Comparison of ENCODE assay signal across 10 mouse cellular contexts in genomic region chr7:130289428-130289790, GRCm38 (mm10).
A peak's percentile ranks its signal among the peaks of the same experiment; 100 is the strongest.
DNase-seq lines count a peak whose midpoint lies in the region; ATAC-seq and TF ChIP-seq lines count a peak whose summit lies in the region.
"Had no signal": no experiment of that assay in that cellular context is flagged by ENCODE, and none has a peak within 500 bp of the region (broad histone marks: within the 10 kb centered on the region; RNA-seq: fewer than 3 reads in every experiment).

No protein-coding gene starts in this region.

- no peak overlapping the region for H3K9ac ChIP-seq in forebrain, embryonic 11.5 days (ENCODE audit: low read length)
- H3K9ac ChIP-seq in lung, embryonic 16.5 days (ENCODE audit: low read length): peak overlapping the region; percentile 42; the same call in 1 of the 2 replicates
- no peak overlapping the region for H3K9ac ChIP-seq in limb, embryonic 14.5 days (ENCODE audit: low read depth, low read length, severe bottlenecking)

- H3K9me3 ChIP-seq in forebrain, embryonic 10.5 days: no peaks in the 10 kb centered on the region
- no peaks in the 10 kb centered on the region for H3K9me3 ChIP-seq in forebrain, embryonic 11.5 days (ENCODE audit: control insufficient read depth, low read length)
- no peaks in the 10 kb centered on the region for H3K9me3 ChIP-seq in lung, embryonic 16.5 days (ENCODE audit: control insufficient read depth, low read length)
- no peaks in the 10 kb centered on the region for H3K9me3 ChIP-seq in limb, embryonic 14.5 days (ENCODE audit: control insufficient read depth, low read length)

- no peak for DNase-seq in forebrain, embryonic 10.5 days (ENCODE audit: extremely low spot score, low spot score)
- no peak for DNase-seq in forebrain, embryonic 11.5 days (ENCODE audit: low spot score)
- DNase-seq in lung, postnatal 10 days: no peak
- no peak for DNase-seq in limb, embryonic 14.5 days (ENCODE audit: low spot score)
- no peak for DNase-seq in spleen, postnatal 4 days (ENCODE audit: low spot score in 2 of 2)
- DNase-seq in spleen, adult 18-20 months: no peak
- DNase-seq in thymus, adult 18-20 months: no peak

- no peak overlapping the region for H3K4me2 ChIP-seq in forebrain, embryonic 11.5 days (ENCODE audit: low read depth, low read length, severe bottlenecking)
- peak overlapping the region; percentile 37 for H3K4me2 ChIP-seq in lung, embryonic 16.5 days (ENCODE audit: low read depth, low read length)
- peak overlapping the region; percentile 29; the same call in 1 of the 2 replicates for H3K4me2 ChIP-seq in limb, embryonic 14.5 days (replicated peaks; ENCODE audit: low read depth, low read length, severe bottlenecking)

- WGBS in forebrain, embryonic 10.5 days: 31% methylated on average over 9 of the region's 9 CpGs
- WGBS in forebrain, embryonic 11.5 days: 16% methylated on average over 9 of the region's 9 CpGs
- WGBS in lung, embryonic 16.5 days: 36% methylated on average over 9 of the region's 9 CpGs
- 37% methylated on average over 9 of the region's 9 CpGs for WGBS in limb, embryonic 14.5 days

- H3K27me3 ChIP-seq in forebrain, embryonic 10.5 days (ENCODE audit: poor library complexity, severe bottlenecking): peaks cover 69% of the 10 kb centered on the region
- no peaks in the 10 kb centered on the region for H3K27me3 ChIP-seq in forebrain, embryonic 11.5 days (ENCODE audit: control insufficient read depth, insufficient read depth, low read length)
- H3K27me3 ChIP-seq in lung, embryonic 16.5 days (ENCODE audit: control insufficient read depth, insufficient read depth, low read depth, low read length): no peaks in the 10 kb centered on the region
- H3K27me3 ChIP-seq in limb, embryonic 14.5 days (ENCODE audit: control insufficient read depth, insufficient read depth, low read length): no peaks in the 10 kb centered on the region

- peak overlapping the region; percentile 22; the same call in 1 of the 2 replicates for H3K4me3 ChIP-seq in forebrain, embryonic 10.5 days
- no peak overlapping the region for H3K4me3 ChIP-seq in forebrain, embryonic 11.5 days (ENCODE audit: low read depth, low read length)
- H3K4me3 ChIP-seq in lung, embryonic 16.5 days (ENCODE audit: low read length): no peak overlapping the region
- H3K4me3 ChIP-seq in limb, embryonic 14.5 days (replicated peaks; ENCODE audit: low read length): no peak overlapping the region
- H3K4me3 ChIP-seq: left cerebral cortex, adult 2 months had no signal

- no peak for ATAC-seq in forebrain, embryonic 11.5 days (replicated peaks; ENCODE audit: low FRiP score)
- 0 out of 2 replicates have a peak, but pooled peaks have one; percentile 10 for ATAC-seq in lung, embryonic 16.5 days (ENCODE audit: low read depth)
- no peak for ATAC-seq in limb, embryonic 14.5 days (ENCODE audit: low FRiP score, low read depth)
- ATAC-seq: inflammation-experienced regulatory T-cells, adult 6 months had no signal

- no peaks in the 10 kb centered on the region for H3K36me3 ChIP-seq in forebrain, embryonic 10.5 days (replicated peaks)
- no peaks in the 10 kb centered on the region for H3K36me3 ChIP-seq in forebrain, embryonic 11.5 days (ENCODE audit: control insufficient read depth, insufficient read depth, low read length)
- H3K36me3 ChIP-seq in lung, embryonic 16.5 days (ENCODE audit: control insufficient read depth, insufficient read depth, low read length): no peaks in the 10 kb centered on the region
- H3K36me3 ChIP-seq in limb, embryonic 14.5 days (ENCODE audit: control insufficient read depth, insufficient read depth, low read length): no peaks in the 10 kb centered on the region

- TF ChIP-seq POLR2A in limb, embryonic 14.5 days (IDR thresholded peaks at IDR 0.05; ENCODE audit: borderline replicate concordance, extremely low read depth, insufficient read depth, insufficient read length): no peak

- H3K4me1 ChIP-seq in forebrain, embryonic 10.5 days: peaks cover 44% of the 10 kb centered on the region
- peaks cover 7% of the 10 kb centered on the region for H3K4me1 ChIP-seq in forebrain, embryonic 11.5 days (replicated peaks; ENCODE audit: control insufficient read depth, insufficient read depth, low read length)
- peaks cover 31% of the 10 kb centered on the region for H3K4me1 ChIP-seq in lung, embryonic 16.5 days (replicated peaks; ENCODE audit: control insufficient read depth, insufficient read depth, low read length)
- H3K4me1 ChIP-seq in limb, embryonic 14.5 days (ENCODE audit: control insufficient read depth, insufficient read depth, low read length): peaks cover 38% of the 10 kb centered on the region

- H3K27ac ChIP-seq in forebrain, embryonic 10.5 days: peak overlapping the region; percentile 26
- H3K27ac ChIP-seq in forebrain, embryonic 11.5 days (ENCODE audit: low read depth, low read length): no peak overlapping the region
- H3K27ac ChIP-seq in lung, embryonic 16.5 days (ENCODE audit: low read length): peak overlapping the region; percentile 83
- H3K27ac ChIP-seq in limb, embryonic 14.5 days (replicated peaks; ENCODE audit: low read depth, low read length): peak overlapping the region; percentile 74; the same call in 1 of the 2 replicates
- H3K27ac ChIP-seq: left cerebral cortex, adult 2 months had no signal
